Mouse (Mus musculus) heart, embryonic 11.5 days (tissue): ENCODE measurements around the gene Adgrg1. TPM values are rescaled to one million over a fixed set of nuclear protein-coding genes. Genes with fewer than 3 reads are reported as not detected.
A peak's percentile ranks its signal among the peaks of the same experiment; 100 is the strongest.

ENCODE experiments used
- ATAC-seq: fragments of 200-750 bp; cut with Nextera tagmentation; replicated peaks from 2 replicates; pipeline ENCODE4 v1.8.0; 2017; ENCODE audit warnings: moderate library complexity; ENCODE audit not compliant: insufficient number of reproducible peaks, low FRiP score, low TSS enrichment
- H3K27ac ChIP-seq: fragments of 300-500 bp; sonication (generic); 2 replicates; pipeline ENCODE4 v1.5.1; 2014; ENCODE audit warnings: mild to moderate bottlenecking, low read depth, low read length
- H3K27me3 ChIP-seq: fragments of 300-500 bp; sonication (generic); 2 replicates; pipeline ENCODE4 v1.6.1; 2014; ENCODE audit warnings: mild to moderate bottlenecking, low read length, mixed read lengths; ENCODE audit not compliant: control insufficient read depth, insufficient read depth
- H3K36me3 ChIP-seq: fragments of 300-500 bp; sonication (generic); 2 replicates; pipeline ENCODE4 v1.6.1; 2014; ENCODE audit warnings: mild to moderate bottlenecking, low read length, moderate library complexity, mixed read lengths; ENCODE audit not compliant: control insufficient read depth, insufficient read depth
- H3K4me1 ChIP-seq: fragments of 300-500 bp; sonication (generic); 2 replicates; pipeline ENCODE4 v1.6.1; 2014; ENCODE audit warnings: low read length; ENCODE audit not compliant: control insufficient read depth, insufficient read depth
- H3K4me2 ChIP-seq: fragments of 300-500 bp; sonication (generic); 2 replicates; pipeline ENCODE4 v1.6.1; 2014; ENCODE audit warnings: mild to moderate bottlenecking, moderate library complexity
- H3K4me3 ChIP-seq: fragments of 300-500 bp; sonication (generic); 2 replicates; pipeline ENCODE4 v1.5.1; 2014; ENCODE audit warnings: low read depth, low read length
- H3K9ac ChIP-seq: fragments of 300-500 bp; sonication (generic); 2 replicates; pipeline ENCODE4 v1.6.1; 2014; ENCODE audit warnings: mild to moderate bottlenecking, low read depth, low read length, moderate library complexity
- H3K9me3 ChIP-seq: fragments of 300-500 bp; sonication (generic); replicated peaks from 2 replicates; pipeline ENCODE4 v1.6.1; 2016; ENCODE audit warnings: low read length; ENCODE audit not compliant: control insufficient read depth
- WGBS: fragments of 180-500 bp; shearing (Covaris S2); extraction: QIAGEN DNeasy Blood & Tissue Kit; methylation state at CpG from one replicate; pipeline ENCODE4 v1.1.7; 2014; ENCODE audit not compliant: insufficient replicate concordance; 5-methylcytosine and 5-hydroxymethylcytosine counted together
- polyA plus RNA-seq: library from polyadenylated mRNA; unstranded; fragments of >200 nt; fragmentation: Nextera tagmentation; extraction: Ambion mirVana; gene quantifications from 2 replicates; pipeline ENCODE4 v1.2.1, GENCODE M21; 2014

Adgrg1 gene
- polyA plus RNA-seq, 1 experiment from 2014 or later, result 7.5 TPM

DNA sequence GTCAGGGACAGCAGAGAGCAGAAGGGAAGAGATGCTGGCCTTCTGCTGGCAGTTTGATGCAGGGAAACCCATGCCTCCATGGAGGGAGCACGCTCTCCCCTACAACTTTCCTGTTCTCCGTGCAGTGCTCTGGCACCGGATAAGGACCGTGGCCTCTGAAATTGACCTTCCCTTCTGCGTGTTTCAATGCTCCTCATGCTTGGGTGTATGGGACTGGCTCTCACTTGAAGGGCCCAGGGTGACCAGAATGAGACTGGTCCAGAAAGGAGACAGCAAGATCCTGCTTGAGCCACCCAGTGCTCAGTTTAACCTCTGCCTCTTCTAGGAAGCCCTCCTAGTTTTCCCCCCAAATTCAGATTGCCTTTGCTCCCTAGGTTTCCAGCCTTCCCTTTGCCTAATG, 26.6 kb downstream of the Adgrg1 start:
- H3K36me3 ChIP-seq, result no peaks in the 10 kb centered on the region
- no peak overlapping the region for H3K9ac ChIP-seq
- no peaks in the 10 kb centered on the region for H3K27me3 ChIP-seq
- WGBS, result 62% methylated on average over 5 of the region's 5 CpGs
- peaks cover 14% of the 10 kb centered on the region for H3K4me1 ChIP-seq
- H3K4me3 ChIP-seq, result no peak overlapping the region
- H3K27ac ChIP-seq, result 0 out of 2 replicates have a peak overlapping the region, but pooled peaks have one; percentile 41
- no peak for ATAC-seq
- no peaks in the 10 kb centered on the region for H3K9me3 ChIP-seq
- no peak overlapping the region for H3K4me2 ChIP-seq

- H3K36me3 ChIP-seq, result no peaks in the 10 kb centered on the region
- H3K4me3 ChIP-seq, result no peak overlapping the region
- no peaks in the 10 kb centered on the region for H3K27me3 ChIP-seq
- H3K9ac ChIP-seq, result no peak overlapping the region
- H3K9me3 ChIP-seq, result no peaks in the 10 kb centered on the region
- peak overlapping the region; percentile 36; the same call in 1 of the 2 replicates for H3K4me2 ChIP-seq
- 0 out of 2 replicates have a peak overlapping the region, but pooled peaks have one; percentile 31 for H3K27ac ChIP-seq
- peak; percentile 65 for ATAC-seq
- WGBS, result 5% methylated on average over 7 of the region's 7 CpGs
- peaks cover 14% of the 10 kb centered on the region for H3K4me1 ChIP-seq
Measured at GRCm38 (mm10) chr8:95001655-95002054, 27.1 kb downstream of the Adgrg1 start.

DNA sequence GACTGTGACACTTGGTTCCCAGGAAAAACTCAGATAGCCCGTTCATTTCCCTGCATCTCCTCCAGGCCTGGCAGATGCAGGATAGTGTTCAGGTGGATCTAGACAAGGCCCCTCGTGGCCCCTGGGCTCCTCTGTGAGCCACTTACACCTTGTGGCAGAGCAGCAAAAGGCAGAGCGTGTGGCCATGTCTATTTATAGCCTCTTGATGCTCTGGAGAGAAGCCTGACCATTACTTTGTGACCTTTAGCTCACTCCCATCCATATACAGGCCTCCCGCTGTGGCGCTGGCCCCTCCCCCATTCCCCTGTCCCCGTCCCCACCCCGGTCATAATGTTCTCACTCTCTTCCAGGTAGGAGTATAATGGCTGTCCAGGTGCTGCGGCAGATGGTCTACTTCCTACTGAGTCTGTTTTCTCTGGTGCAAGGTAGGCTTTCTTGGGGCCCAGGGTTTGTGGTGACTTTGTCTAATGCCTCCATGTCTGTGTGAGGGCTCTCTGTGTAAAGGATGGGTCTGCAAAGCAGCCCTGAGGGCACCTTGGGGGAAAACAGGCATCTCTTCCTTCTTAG, 27.6 kb downstream of the Adgrg1 start:
- H3K9ac ChIP-seq, result no peak overlapping the region
- H3K27ac ChIP-seq, result 0 out of 2 replicates have a peak overlapping the region, but pooled peaks have one; percentile 32
- H3K4me3 ChIP-seq, result no peak overlapping the region
- no peaks in the 10 kb centered on the region for H3K36me3 ChIP-seq
- H3K4me2 ChIP-seq, result peak overlapping the region; percentile 36
- 30% methylated on average over 8 of the region's 8 CpGs for WGBS
- no peaks in the 10 kb centered on the region for H3K27me3 ChIP-seq
- H3K4me1 ChIP-seq, result peaks cover 14% of the 10 kb centered on the region
- H3K9me3 ChIP-seq, result no peaks in the 10 kb centered on the region
- ATAC-seq, result peak; percentile 24

DNA sequence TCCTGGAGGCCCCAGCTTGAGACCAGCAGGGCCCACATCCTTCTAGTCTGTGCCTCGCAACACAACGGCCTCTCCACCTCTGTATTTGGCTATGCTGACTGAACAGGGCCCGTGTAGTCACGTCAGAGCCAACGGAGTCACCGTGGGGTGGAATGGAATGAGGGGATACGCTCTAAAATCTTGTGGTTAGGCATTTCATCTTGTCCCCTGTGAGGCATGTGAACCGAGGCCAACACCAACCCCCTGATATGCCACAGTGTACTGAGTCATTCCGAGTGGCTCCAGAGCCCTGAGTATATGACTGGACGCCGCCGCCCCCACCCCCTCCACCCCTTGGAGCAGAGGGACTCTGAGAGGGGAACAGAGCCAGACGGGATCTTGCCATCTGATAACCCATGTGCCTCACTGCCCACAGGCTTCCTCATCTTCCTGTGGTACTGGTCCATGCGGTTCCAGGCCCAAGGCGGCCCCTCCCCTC, 37.9 kb downstream of the Adgrg1 start:
- H3K9ac ChIP-seq, result no peak overlapping the region
- no peaks in the 10 kb centered on the region for H3K9me3 ChIP-seq
- 76% methylated on average over 15 of the region's 15 CpGs for whole genome bisulfite sequencing
- H3K4me2 ChIP-seq, result no peak overlapping the region
- ATAC-seq, result no peak
- no peak overlapping the region for H3K27ac ChIP-seq
- no peaks in the 10 kb centered on the region for H3K27me3 ChIP-seq
- H3K36me3 ChIP-seq, result no peaks in the 10 kb centered on the region
- H3K4me3 ChIP-seq, result no peak overlapping the region
- H3K4me1 ChIP-seq, result no peaks in the 10 kb centered on the region; the same call in 1 of the 2 replicates

DNA sequence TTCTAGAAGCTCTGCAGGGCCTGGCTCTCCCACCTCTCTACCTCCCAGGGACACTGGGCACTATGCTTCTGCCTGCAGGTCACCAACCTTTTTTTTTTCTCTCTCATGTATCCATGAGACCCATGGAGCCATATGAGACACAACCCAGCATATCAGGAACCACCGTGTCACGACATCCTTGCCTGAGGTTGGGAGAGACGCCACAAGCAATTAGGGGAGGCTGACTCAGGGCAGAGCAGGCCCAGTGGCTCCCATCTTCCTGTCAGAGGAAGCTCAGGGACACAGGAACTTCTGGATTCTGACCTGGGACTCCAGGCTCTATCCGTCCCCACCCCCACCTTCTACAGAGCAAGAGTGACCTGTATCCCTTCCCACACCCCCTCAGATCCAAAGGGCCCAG, 41.3 kb downstream of the Adgrg1 start:
- no peak overlapping the region for H3K27ac ChIP-seq
- H3K4me3 ChIP-seq, result no peak overlapping the region
- WGBS, result 57% methylated on average over 4 of the region's 4 CpGs
- H3K36me3 ChIP-seq, result no peaks in the 10 kb centered on the region
- H3K4me1 ChIP-seq, result no peaks in the 10 kb centered on the region; the same call in 1 of the 2 replicates
- H3K27me3 ChIP-seq, result no peaks in the 10 kb centered on the region
- H3K9me3 ChIP-seq, result no peaks in the 10 kb centered on the region
- H3K9ac ChIP-seq, result no peak overlapping the region
- ATAC-seq, result no peak
- H3K4me2 ChIP-seq, result no peak overlapping the region

GRCm38 (mm10) chr8:95016684-95017083, 42.1 kb downstream of the Adgrg1 start:
- Histone ChIP-seq H3K9me3 (no peaks in the 10 kb centered on the region), H3K4me1 (no peaks in the 10 kb centered on the region; the same call in 1 of the 2 replicates), H3K36me3 (no peaks in the 10 kb centered on the region), H3K9ac (no peak overlapping the region), H3K27ac (no peak overlapping the region), H3K4me2 (no peak overlapping the region), H3K27me3 (no peaks in the 10 kb centered on the region), H3K4me3 (no peak overlapping the region)
- WGBS, result 43% methylated on average over 4 of the region's 4 CpGs
- ATAC-seq, result no peak

GRCm38 (mm10) chr8:95017451-95017850, 42.9 kb downstream of the Adgrg1 start, which contains the start of gene Adgrg3:
Gene Adgrg3, plus strand, starts transcription at chr8:95017692.
- no peaks in the 10 kb centered on the region; the same call in 1 of the 2 replicates for H3K4me1 ChIP-seq
- H3K4me2 ChIP-seq, result no peak within 1 kb of the TSS
- H3K4me3 ChIP-seq, result no peak within 1 kb of the TSS
- no peaks in the 10 kb centered on the region for H3K27me3 ChIP-seq
- ATAC-seq, result no peak
- WGBS, result 70% methylated on average over 11 of the region's 11 CpGs
- no peaks in the 10 kb centered on the region for H3K9me3 ChIP-seq
- no peak within 1 kb of the TSS for H3K9ac ChIP-seq
- no peaks in the 10 kb centered on the region for H3K36me3 ChIP-seq
- no peak within 1 kb of the TSS for H3K27ac ChIP-seq

GRCm38 (mm10) chr8:95017969-95018635, 43.6 kb downstream of the Adgrg1 start:
- no peaks in the 10 kb centered on the region for H3K27me3 ChIP-seq
- no peak for ATAC-seq
- no peaks in the 10 kb centered on the region for H3K36me3 ChIP-seq
- H3K4me3 ChIP-seq, result no peak overlapping the region
- H3K9ac ChIP-seq, result no peak overlapping the region
- H3K27ac ChIP-seq, result no peak overlapping the region
- no peaks in the 10 kb centered on the region; the same call in 1 of the 2 replicates for H3K4me1 ChIP-seq
- H3K4me2 ChIP-seq, result no peak overlapping the region
- 48% methylated on average over 9 of the region's 9 CpGs for WGBS
- H3K9me3 ChIP-seq, result no peaks in the 10 kb centered on the region
